Mouse (Mus musculus) kidney, adult 11 months (tissue): ENCODE data around the gene Spink4.
"Not testable (repeated sequence)": the region's sequence is repeated elsewhere in the genome, so short reads cannot be mapped to it uniquely, and the experiment has no call there.

Source experiments
- DNase-seq: peaks from one replicate; pipeline ENCODE4 v3.0.0; 2022

The Spink4 gene

DNA sequence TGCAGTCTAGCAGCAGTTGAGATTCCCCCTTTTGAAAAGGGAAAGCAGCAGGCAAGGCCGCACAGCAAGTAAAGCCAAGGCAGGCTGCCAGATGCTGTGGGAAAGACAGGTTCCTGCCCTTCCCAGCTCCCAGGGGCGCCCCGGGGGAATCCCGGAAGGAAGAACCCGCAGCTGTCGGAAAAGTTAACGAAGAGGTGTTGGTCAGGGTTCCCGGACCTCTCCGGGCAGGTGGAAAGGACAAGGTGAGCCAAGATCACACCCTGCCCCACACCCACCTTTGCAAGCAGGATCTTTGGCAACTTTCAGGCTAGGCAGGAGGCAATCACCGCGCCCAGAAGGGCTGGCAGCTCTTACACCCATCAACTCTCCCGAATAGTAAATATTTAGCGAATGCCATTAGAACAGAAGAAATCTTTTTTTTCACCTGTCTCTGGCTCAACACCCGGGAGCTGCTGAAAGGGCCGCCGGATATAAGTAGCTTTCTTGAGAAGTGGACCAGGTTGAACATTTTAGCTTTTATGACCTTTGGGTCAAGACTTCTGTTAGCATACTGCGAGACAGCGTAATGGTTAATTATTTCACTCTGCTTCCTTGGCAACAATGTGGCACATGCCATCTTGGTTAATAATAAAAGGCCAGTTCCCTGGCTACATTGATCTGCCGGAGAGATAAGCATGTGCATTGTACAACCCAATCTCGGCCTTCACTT lies 11.4 kb upstream of the Spink4 start:
- DNase-seq, result peak; percentile 82

- DNase-seq, result no peak
Measured at GRCm38 (mm10) chr4:40914287-40914867, 5.5 kb upstream of the Spink4 start.

DNA sequence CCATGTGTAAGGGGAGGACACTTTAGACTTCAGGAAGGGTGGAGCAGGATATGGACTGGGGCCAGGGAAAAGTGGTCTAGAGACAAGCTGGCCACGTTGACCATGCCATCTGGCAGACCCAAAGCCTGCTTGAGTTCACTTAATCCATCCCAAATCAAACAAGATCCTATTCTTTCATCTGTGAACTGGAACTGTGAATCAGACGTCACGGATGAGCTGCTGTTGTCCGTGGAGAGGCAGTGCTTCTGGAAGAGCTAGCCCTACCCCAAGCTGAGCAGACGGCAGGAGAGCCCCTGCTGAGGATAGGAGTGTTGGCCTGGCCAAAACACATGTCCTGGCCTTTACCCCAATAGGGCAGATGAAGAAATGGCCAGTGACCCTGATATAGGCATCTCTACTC lies 3.9 kb upstream of the Spink4 start:
- DNase-seq, result no peak

GRCm38 (mm10) chr4:40916592-40917155 lies 3.2 kb upstream of the Spink4 start:
- DNase-seq, result peak; percentile 37

DNA sequence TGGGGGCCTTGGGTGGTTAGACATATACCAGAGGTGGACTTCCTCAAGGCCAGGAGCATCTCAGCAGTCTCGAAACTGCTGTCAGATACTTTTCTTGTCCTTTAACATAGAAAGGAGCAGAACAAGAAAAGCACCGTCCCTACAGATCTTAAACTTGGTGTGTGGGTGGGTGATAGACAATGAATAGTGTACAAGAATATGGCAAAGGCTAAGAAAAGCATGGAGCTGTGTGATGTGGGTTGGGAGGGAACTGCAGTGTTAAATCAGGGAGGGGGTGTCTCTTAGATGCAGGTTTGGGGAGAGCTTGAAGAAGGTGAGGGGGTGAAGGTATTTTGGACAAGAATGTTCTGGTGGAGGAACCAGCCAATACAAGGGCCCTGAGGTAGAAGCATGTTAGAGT lies 724 bp downstream of the Spink4 start:
- no peak for DNase-seq

DNA sequence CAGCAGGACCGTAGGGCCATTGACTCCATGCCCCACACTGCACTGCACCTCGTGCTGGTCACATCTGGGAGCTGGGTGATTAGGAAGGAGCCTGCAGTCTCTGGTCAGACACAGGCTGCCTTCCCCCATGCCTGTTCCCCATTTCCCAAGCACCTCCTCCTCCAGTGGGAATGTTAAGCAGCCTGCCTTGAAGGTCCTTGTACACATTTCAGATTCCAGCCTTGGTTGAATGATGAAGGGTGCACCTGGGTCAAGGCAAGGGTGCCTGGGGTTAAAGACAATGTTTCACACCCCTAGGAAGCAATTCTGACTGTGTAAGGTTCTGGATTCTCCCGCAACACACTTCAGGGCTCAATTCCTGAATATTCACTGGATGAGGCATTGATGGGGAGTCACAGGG lies 1.4 kb downstream of the Spink4 start:
- DNase-seq, result no peak

GRCm38 (mm10) chr4:40923087-40923651 lies 3.3 kb downstream of the Spink4 start:
- peak; percentile 74 for DNase-seq

DNA sequence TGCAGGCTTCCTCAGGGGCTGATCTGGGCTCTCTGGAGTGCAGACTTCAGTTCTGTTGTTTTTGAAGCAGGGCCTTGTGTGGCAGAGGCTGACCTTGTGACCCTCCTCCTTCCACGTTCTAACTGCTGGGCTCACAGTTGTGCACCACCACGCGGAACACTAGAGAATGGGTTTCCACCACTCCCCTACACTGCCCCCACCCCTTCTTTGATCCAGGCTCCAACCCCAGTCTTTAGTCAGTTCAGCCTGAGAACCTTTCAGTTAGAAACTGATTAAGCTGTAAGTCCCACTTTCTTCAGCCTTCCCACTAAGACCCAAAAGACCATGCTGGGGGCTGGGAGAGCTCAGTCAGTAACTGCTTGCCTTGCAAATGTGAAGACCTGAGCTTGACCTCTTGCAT lies 5.7 kb downstream of the Spink4 start:
- DNase-seq, result no peak

DNA sequence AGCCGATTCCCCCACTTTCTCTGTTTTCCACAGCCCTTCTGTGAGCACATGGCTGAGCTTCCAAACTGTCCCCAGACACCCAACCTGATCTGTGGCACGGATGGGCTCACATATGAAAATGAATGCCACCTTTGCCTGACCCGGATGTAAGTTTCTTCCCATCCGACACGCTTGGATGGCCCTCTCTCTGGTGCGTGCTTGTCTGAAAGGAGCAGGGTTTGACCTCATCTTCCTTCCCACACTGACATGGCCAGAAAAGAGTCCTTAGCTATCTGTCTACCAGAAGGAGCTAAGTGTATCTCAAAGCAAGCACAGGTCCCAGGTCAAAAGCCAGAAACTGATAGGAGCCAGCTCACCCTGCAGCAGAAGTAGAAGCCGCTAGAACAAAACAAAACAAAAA lies 9.2 kb downstream of the Spink4 start:
- DNase-seq, result no peak

DNA sequence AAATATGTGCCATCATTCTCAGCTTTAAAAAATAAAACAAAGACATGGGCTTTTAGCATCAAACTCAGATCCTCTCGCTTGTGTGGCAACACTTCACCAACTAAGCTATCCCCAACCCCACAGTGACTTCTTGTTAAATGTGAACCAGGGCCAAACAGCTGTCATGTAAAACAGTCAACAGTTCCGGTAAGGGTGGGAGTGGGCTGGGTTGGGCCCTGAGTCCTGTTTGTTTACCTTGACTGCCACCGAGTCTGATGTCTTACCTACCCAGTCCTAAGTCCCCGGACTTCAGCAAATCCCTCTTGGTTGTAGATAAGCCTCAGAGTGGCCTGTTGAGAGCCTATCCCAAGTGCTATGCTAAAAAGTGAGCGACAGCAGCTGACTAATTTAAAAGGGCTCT lies 13.8 kb downstream of the Spink4 start:
- DNase-seq, result no peak

DNA sequence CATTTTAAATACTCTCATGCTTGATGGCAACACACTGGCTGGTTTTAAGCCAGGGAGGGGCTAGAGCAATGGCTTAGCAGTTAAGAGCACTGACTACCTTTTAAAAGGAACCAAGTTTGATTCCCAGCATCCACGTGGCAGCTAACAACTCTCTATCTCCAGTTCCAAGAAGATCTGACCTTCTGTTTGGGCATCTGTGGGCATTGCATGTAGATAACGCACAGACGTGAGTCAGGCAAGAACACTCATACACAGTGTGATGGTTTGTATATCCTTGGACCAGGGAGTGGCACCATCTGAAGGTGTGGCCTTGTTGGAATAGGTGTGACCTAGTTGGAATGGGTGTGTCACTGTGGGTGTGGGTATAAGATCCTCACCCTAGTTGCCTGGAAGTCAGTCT lies 14.5 kb downstream of the Spink4 start:
- not testable (repeated sequence) for DNase-seq

DNA sequence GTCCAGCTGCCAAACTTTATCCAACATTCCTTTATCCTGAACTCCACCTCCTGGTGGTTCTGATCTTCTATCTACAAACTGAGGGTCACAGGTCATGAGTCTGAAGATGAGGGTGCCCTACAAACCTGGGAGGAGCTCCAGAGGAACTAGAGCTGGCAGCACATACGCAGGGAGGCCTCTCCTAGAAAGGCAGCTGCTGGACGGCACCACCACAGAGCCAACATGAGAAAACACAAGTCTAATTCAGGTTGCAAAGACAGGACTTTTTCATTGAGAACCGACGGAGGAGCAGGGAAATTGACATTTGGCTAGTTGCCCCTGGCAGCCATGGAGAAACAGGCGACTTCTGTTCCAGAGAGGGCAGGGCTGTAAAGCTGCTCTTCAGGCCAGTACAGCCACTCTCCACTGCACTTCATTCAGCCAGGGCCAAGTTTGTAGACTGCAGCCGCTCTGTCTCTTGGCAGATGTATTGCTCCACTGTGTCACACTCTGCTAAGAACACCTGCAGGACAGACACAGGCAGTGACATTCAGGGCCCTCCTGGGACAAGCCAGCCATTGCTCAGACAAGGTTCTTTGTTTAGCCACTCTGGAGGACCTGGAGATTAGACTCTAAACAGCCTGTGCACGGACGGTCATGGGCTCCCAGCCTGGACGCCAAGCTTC lies 16.5 kb downstream of the Spink4 start:
- no peak for DNase-seq

DNA sequence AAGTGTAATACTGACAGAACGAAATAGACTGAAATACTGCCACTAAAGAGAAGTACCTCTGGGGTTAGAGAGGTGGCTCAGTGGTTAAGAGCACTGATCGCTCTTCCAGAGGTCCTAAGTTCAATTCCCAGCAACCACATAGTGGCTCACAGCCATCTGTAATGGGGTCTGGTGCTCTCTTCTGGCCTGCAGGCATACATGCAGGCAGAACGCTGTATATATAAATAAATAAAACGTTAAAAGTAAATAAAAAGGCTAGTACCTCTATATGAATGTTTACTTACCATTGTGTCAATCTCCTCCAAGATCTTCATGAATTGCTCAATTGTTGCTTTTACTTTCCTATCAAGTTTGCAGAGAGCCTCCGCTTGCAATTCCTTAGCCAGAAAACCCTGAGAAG lies 18.9 kb downstream of the Spink4 start:
- DNase-seq, result no peak

DNA sequence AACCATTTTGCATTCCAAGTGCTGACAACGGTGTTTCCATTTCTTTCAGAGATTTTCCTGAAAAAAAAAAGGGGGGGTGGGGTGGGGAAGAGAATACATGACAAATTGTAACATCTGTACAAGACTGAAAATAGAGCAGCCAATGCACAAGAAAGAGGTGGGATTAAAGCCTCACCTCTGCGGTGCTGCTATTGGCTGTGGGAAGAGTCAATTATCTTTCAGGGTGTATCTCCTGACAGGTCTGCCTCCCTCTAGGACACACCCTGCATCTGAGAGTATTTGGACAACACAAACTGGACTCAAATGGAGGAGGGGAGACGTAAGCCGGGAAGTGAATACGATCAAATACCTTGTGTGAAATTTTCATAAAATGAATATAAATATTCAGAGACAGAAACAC lies 23.8 kb downstream of the Spink4 start:
- no peak for DNase-seq

- no peak for DNase-seq
Measured at GRCm38 (mm10) chr4:40946516-40947121, 26.8 kb downstream of the Spink4 start.

GRCm38 (mm10) chr4:40947565-40948159 lies 27.8 kb downstream of the Spink4 start:
- no peak for DNase-seq

- DNase-seq, result peak; percentile 99
Measured at GRCm38 (mm10) chr4:40948160-40948708, 28.4 kb downstream of the Spink4 start, which contains the start of the genes Bag1 and Chmp5. TSS of gene Bag1 (minus strand) at chr4:40948294. TSS of gene Chmp5 (plus strand) at chr4:40948407.

GRCm38 (mm10) chr4:40953521-40953920 lies 33.7 kb downstream of the Spink4 start:
- DNase-seq, result peak; percentile 29

GRCm38 (mm10) chr4:40955942-40956341 lies 36.1 kb downstream of the Spink4 start:
- DNase-seq, result no peak

DNA sequence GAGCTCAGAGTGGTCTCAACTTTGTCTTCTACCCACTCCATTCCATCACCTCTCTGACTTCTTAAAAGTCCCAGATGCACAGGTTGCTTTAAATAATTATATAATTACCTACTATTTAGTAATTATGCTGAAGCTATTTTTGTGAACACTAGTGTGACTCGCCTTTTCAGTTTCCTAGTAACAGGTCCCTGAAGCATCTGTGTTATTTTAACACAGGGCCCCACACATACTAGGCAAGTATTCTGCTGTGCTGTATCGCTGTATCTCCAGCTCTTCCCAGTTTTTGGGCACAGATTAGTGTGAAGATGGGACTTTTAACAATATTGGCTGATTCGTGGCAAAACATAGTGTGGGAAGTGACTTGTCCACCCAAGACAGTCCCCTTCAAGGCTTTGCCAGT lies 43.7 kb downstream of the Spink4 start:
- DNase-seq, result no peak

DNA sequence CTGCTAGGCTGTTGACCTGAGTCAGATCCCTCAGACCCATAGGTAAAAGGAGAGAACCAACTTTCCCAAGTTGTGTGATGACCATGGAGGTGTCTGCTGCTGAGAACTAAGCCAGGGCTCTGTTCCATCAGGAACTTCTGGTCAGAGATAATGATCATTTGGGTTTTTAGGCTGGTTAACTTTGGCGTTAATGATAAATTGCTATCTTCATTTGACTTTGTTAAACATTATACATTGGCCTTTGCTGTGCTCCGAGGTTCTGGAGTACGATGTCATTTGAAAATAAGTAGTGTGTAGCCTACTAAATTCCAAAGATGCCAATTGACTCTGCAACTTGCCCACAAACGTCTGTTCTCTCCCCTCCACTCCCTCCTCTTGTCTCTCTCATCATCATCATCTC lies 49.3 kb downstream of the Spink4 start:
- DNase-seq, result no peak
